Mouse (Mus musculus) thymus, adult 2 months (tissue): Measurements from ENCODE around the gene Orm2.
A peak's percentile ranks its signal among the peaks of the same experiment; 100 is the strongest.

ENCODE experiments used
- CTCF ChIP-seq: fragments of 200-500 bp; IDR thresholded peaks from 2 replicates; pipeline ENCODE4 v1.5.1; 2012; ENCODE audit warnings: mild to moderate bottlenecking, control low read depth, low read length, moderate library complexity, borderline replicate concordance; ENCODE audit not compliant: control insufficient read depth, poor library complexity, insufficient read depth; ENCODE audit errors: extremely low read depth
- POLR2A ChIP-seq: fragments of 200-500 bp; IDR thresholded peaks from 2 replicates; pipeline ENCODE4 v1.6.1; 2012; ENCODE audit warnings: mild to moderate bottlenecking, low read length, control low read depth, moderate library complexity; ENCODE audit not compliant: control insufficient read depth, poor library complexity, insufficient read depth; ENCODE audit errors: extremely low read depth

DNA sequence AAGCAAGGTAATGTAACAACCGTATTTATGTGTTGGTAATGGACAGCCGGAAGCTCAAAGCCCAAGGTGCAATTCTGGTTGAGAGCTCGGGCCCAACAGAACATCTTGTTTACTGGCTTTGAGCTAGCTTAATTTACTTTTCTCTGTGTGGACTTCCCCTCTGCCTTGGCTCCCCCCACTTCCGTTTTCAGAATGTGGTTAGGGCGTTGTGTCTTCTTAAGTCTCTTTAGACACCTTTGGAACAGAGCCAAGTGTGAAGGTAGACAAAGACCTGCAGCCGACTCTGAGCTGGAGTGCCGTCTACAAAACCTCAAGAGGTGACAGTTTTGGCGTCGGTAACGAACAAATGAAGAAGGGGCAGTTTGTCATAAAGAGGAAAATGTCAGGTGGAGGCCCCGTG is 23.5 kb downstream of the Orm2 start:
- TF ChIP-seq CTCF (no peak), POLR2A (0 out of 2 replicates have a peak, but pooled peaks have one; percentile 41)
